8 mouse cellular contexts compared by ENCODE assay signal in the genomic region with DNA sequence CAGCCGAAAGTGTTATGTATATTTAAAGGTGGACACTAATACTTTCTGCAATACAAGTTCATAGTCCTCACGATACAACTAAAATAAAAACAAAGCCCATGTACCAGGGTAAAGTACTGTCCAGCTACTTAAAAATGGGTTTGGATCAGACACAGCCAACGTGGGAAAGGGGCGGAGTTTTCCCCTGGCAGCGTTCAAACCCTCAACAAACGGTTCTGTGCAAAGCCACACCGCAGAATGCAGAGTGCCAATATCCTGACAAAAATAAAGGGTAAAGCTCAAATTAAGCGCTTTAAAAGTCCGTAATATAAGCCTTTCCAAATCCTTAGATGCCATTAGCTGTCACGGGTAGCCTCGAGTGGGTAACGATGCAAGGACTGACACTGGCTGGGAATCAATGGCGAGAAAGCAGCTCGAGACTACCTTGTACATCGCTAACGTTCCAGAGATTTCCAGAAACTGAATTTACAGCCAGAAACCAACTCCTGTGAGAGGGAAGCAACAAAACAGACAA.
DNase-seq lines count a peak whose midpoint lies in the region; ATAC-seq and TF ChIP-seq lines count a peak whose summit lies in the region.

No protein-coding gene starts in this region.

- DNase-seq in cerebellum, postnatal 4 days (ENCODE audit: low spot score in 2 of 2) = peak; percentile 23 to 42
- DNase-seq in cerebellum, adult 8-10 months = no peak
- DNase-seq in embryo, embryonic 10.5 days (ENCODE audit: low spot score) = peak; percentile 81
- DNase-seq in kidney, postnatal 4 days = peak; percentile 71 to 80

- no peaks in the 10 kb centered on the region for H3K27me3 ChIP-seq in heart, embryonic 13.5 days (replicated peaks)
- H3K27me3 ChIP-seq in testis, adult 2 months (ENCODE audit: control insufficient read depth, insufficient read depth, low read length) = no peaks in the 10 kb centered on the region

- peak; percentile 16 for ATAC-seq in CD4-positive, CD25-positive, alpha-beta regulatory T cell, adult 4 months
- ATAC-seq in heart, embryonic 13.5 days (ENCODE audit: extremely low read depth, insufficient number of reproducible peaks, low FRiP score, low TSS enrichment) = no peak
- ATAC-seq in megakaryocyte progenitor cell, adult 5-6 weeks (replicated peaks; ENCODE audit: poor library complexity) = peak; percentile 29

- no peak for TF ChIP-seq POLR2A in testis, adult 2 months (IDR thresholded peaks at IDR 0.05; ENCODE audit: control insufficient read depth, low read depth, low read length)

- H3K27ac ChIP-seq in heart, embryonic 13.5 days (replicated peaks) = peak overlapping the region; percentile 98
- peak overlapping the region; percentile 90 for H3K27ac ChIP-seq in testis, adult 2 months (ENCODE audit: control insufficient read depth, insufficient read depth, low read depth, low read length)

- peak overlapping the region; percentile 62 for H3K4me3 ChIP-seq in heart, embryonic 13.5 days
- peak overlapping the region; percentile 87 for H3K4me3 ChIP-seq in testis, adult 2 months (ENCODE audit: control insufficient read depth, low read depth, low read length)

- no peaks in the 10 kb centered on the region for H3K36me3 ChIP-seq in heart, embryonic 13.5 days
- H3K36me3 ChIP-seq in testis, adult 2 months (ENCODE audit: control insufficient read depth, insufficient read depth, low read length) = no peaks in the 10 kb centered on the region

- H3K4me1 ChIP-seq in heart, embryonic 13.5 days = peaks cover 14% of the 10 kb centered on the region
- peaks cover 4% of the 10 kb centered on the region; the same call in 1 of the 2 replicates for H3K4me1 ChIP-seq in testis, adult 2 months (ENCODE audit: control insufficient read depth, insufficient read depth, low read length)

- H3K9ac ChIP-seq in heart, embryonic 13.5 days = peak overlapping the region; percentile 84

- no peaks in the 10 kb centered on the region for H3K9me3 ChIP-seq in heart, embryonic 13.5 days

- 10% methylated on average over 16 of the region's 16 CpGs for WGBS in heart, embryonic 13.5 days

- peak overlapping the region; percentile 81 for H3K4me2 ChIP-seq in heart, embryonic 13.5 days

- no peak for TF ChIP-seq CTCF in testis, adult 2 months (IDR thresholded peaks at IDR 0.05; ENCODE audit: control insufficient read depth, insufficient read depth, insufficient replicate concordance, low read depth, low read length)
